In the genomic region with DNA sequence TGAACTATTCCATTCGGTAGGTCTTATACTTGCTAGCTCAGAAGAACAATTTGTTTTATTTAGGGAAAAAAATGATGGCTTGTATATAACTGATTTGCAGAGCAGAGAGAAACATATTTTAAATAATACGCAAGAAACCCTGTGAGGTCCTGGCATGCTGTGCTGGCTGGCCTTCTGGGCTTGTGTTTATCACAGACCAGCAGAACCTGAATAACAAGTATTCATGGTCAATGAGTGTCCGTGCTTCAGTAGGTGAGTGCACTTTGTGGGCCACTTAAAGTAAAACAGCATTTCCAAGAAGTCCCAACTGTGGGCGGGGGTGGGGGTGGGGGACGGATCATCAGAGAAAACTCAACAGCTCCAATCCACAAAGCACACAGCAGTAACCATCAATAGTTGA, we compare ENCODE assay signal across 16 mouse cellular contexts.
DNase-seq lines count a peak whose midpoint lies in the region; ATAC-seq and TF ChIP-seq lines count a peak whose summit lies in the region.
"Had no signal": no experiment of that assay in that cellular context is flagged by ENCODE, and none has a peak within 500 bp of the region (broad histone marks: within the 10 kb centered on the region; RNA-seq: fewer than 3 reads in every experiment).

No protein-coding gene starts in this region.

- 37% methylated on average over 5 of the region's 5 CpGs for WGBS in heart, embryonic 11.5 days (ENCODE audit: insufficient replicate concordance)
- WGBS in neural tube, embryonic 14.5 days, result 38% methylated on average over 5 of the region's 5 CpGs
- WGBS in lung, embryonic 14.5 days, result 31% methylated on average over 5 of the region's 5 CpGs

- H3K27me3 ChIP-seq in heart, embryonic 11.5 days (ENCODE audit: control insufficient read depth, insufficient read depth, low read length), result no peaks in the 10 kb centered on the region
- no peaks in the 10 kb centered on the region for H3K27me3 ChIP-seq in neural tube, embryonic 14.5 days (ENCODE audit: control insufficient read depth, insufficient read depth, low read length)
- no peaks in the 10 kb centered on the region for H3K27me3 ChIP-seq in lung, embryonic 14.5 days (ENCODE audit: insufficient read depth, low read length)
- H3K27me3 ChIP-seq: forebrain, embryonic 12.5 days; Patski had no signal

- H3K36me3 ChIP-seq in heart, embryonic 11.5 days (ENCODE audit: control insufficient read depth, insufficient read depth, low read length), result no peaks in the 10 kb centered on the region
- no peaks in the 10 kb centered on the region for H3K36me3 ChIP-seq in neural tube, embryonic 14.5 days (ENCODE audit: control insufficient read depth, insufficient read depth, low read length)
- no peaks in the 10 kb centered on the region for H3K36me3 ChIP-seq in lung, embryonic 14.5 days (ENCODE audit: insufficient read depth)
- H3K36me3 ChIP-seq: embryonic facial prominence, embryonic 10.5 days; forebrain, embryonic 12.5 days; midbrain, embryonic 10.5 days had no signal

- H3K4me3 ChIP-seq in heart, embryonic 11.5 days (ENCODE audit: low read depth, low read length), result no peak overlapping the region
- no peak overlapping the region for H3K4me3 ChIP-seq in neural tube, embryonic 14.5 days (ENCODE audit: low read depth, low read length)
- no peak overlapping the region for H3K4me3 ChIP-seq in lung, embryonic 14.5 days (ENCODE audit: low read depth, low read length)
- H3K4me3 ChIP-seq: embryonic facial prominence, embryonic 10.5 days; forebrain, embryonic 12.5 days; layer of hippocampus, adult 2 months; midbrain, embryonic 10.5 days had no signal

- ATAC-seq in heart, embryonic 11.5 days (replicated peaks; ENCODE audit: insufficient number of reproducible peaks, low FRiP score, low TSS enrichment), result no peak
- ATAC-seq in neural tube, embryonic 14.5 days (ENCODE audit: low read depth), result 0 out of 2 replicates have a peak, but pooled peaks have one; percentile 1
- ATAC-seq in lung, embryonic 14.5 days (ENCODE audit: insufficient read depth), result peak; percentile 73; the same call in 1 of the 2 replicates
- ATAC-seq: Patski had no signal

- TF ChIP-seq CTCF in lung, embryonic 14.5 days (IDR thresholded peaks at IDR 0.05; ENCODE audit: low read depth), result no peak

- 0 out of 2 replicates have a peak overlapping the region, but pooled peaks have one; percentile 50 for H3K27ac ChIP-seq in heart, embryonic 11.5 days (ENCODE audit: low read depth, low read length)
- no peak overlapping the region for H3K27ac ChIP-seq in neural tube, embryonic 14.5 days (ENCODE audit: low read depth, low read length)
- peak overlapping the region; percentile 58 for H3K27ac ChIP-seq in lung, embryonic 14.5 days (ENCODE audit: low read depth)
- H3K27ac ChIP-seq: embryonic facial prominence, embryonic 10.5 days; forebrain, embryonic 12.5 days; layer of hippocampus, adult 2 months; midbrain, embryonic 10.5 days had no signal

- no peaks in the 10 kb centered on the region for H3K9me3 ChIP-seq in heart, embryonic 11.5 days (replicated peaks; ENCODE audit: control insufficient read depth, low read length)
- no peaks in the 10 kb centered on the region for H3K9me3 ChIP-seq in neural tube, embryonic 14.5 days (ENCODE audit: control insufficient read depth, low read length)
- no peaks in the 10 kb centered on the region for H3K9me3 ChIP-seq in lung, embryonic 14.5 days (ENCODE audit: low read depth, low read length)
- H3K9me3 ChIP-seq: embryonic facial prominence, embryonic 10.5 days; forebrain, embryonic 12.5 days; midbrain, embryonic 10.5 days had no signal

- peak overlapping the region; percentile 43 for H3K4me2 ChIP-seq in heart, embryonic 11.5 days
- no peak overlapping the region for H3K4me2 ChIP-seq in neural tube, embryonic 14.5 days (ENCODE audit: low read depth, low read length)
- peak overlapping the region; percentile 36; the same call in 1 of the 2 replicates for H3K4me2 ChIP-seq in lung, embryonic 14.5 days
- H3K4me2 ChIP-seq: forebrain, embryonic 12.5 days had no signal

- H3K4me1 ChIP-seq in heart, embryonic 11.5 days (ENCODE audit: control insufficient read depth, insufficient read depth, low read length), result peaks cover 7% of the 10 kb centered on the region; the same call in 1 of the 2 replicates
- H3K4me1 ChIP-seq in neural tube, embryonic 14.5 days (ENCODE audit: control insufficient read depth, insufficient read depth, low read length), result no peaks in the 10 kb centered on the region
- no peaks in the 10 kb centered on the region; the same call in 1 of the 2 replicates for H3K4me1 ChIP-seq in lung, embryonic 14.5 days (ENCODE audit: insufficient read depth)

- H3K9ac ChIP-seq in heart, embryonic 11.5 days (ENCODE audit: low read depth, low read length), result 0 out of 2 replicates have a peak overlapping the region, but pooled peaks have one; percentile 40
- H3K9ac ChIP-seq in neural tube, embryonic 14.5 days (replicated peaks; ENCODE audit: low read depth, low read length), result no peak overlapping the region
- H3K9ac ChIP-seq in lung, embryonic 14.5 days, result no peak overlapping the region
- H3K9ac ChIP-seq: forebrain, embryonic 12.5 days had no signal

- no peak for DNase-seq in heart, postnatal 10 days
- DNase-seq in neural tube, embryonic 10.5 days (ENCODE audit: extremely low spot score, low spot score), result no peak
- DNase-seq in lung, embryonic 14.5 days, result peak; percentile 65
- DNase-seq in ovary, adult 18-20 months (ENCODE audit: low spot score), result no peak
- DNase-seq in gastrocnemius, postnatal 25 days, result no peak
- no peak for DNase-seq in left cerebral cortex, adult 8-10 months (ENCODE audit: low spot score in 2 of 2)
- DNase-seq: adrenal gland, postnatal 25 days; cerebellum, adult 18-20 months; thymus, postnatal 4 days had no signal

- intact Hi-C loops in heart, postnatal 10 days (cut with DNase I), result no loop called here
